Mouse (Mus musculus) lung, postnatal 0 days (tissue): ENCODE results near the gene Slc4a1.

Source experiments
- CTCF ChIP-seq: IDR thresholded peaks from 2 replicates; pipeline ENCODE4 v1.5.1; 2016; ENCODE audit warnings: antibody characterized with exemption, mild to moderate bottlenecking
- EP300 ChIP-seq: IDR thresholded peaks from 2 replicates; pipeline ENCODE4 v1.6.1; 2016; ENCODE audit warnings: antibody characterized with exemption, mild to moderate bottlenecking, control low read depth

DNA sequence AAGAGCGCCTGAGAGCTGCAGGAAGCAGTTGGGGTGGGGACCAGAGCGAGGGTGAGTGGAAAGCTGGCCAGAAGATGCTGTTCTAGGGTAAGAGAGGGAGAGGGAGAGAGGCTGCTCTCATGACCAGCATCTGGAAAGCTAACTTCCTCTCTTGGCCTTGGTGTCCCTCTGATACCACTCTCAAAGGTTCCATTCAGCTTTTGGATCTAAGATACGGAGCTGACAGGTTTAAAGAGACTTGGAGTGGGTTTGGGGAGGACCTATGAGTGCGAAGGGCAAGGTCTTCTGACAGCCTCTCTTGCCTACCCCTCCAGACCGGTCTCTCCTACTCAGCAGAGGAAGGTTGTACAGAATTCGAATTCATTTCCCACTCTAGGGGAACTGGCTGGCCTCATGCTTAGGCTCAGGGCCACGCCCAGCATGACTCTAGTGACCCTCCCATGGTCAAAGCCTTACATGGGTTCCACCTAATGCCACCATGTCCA lies 17.9 kb downstream of the Slc4a1 start:
- TF ChIP-seq CTCF (no peak), EP300 (no peak)
